Mouse (Mus musculus): ENCODE measurements at regions not wholly inside any gene's neighbourhood (a gene's known extent, or its start where the extent isn't known, plus 50 kb on each side); places are given as distances from the start of the nearest gene placed in this dataset.

DNA sequence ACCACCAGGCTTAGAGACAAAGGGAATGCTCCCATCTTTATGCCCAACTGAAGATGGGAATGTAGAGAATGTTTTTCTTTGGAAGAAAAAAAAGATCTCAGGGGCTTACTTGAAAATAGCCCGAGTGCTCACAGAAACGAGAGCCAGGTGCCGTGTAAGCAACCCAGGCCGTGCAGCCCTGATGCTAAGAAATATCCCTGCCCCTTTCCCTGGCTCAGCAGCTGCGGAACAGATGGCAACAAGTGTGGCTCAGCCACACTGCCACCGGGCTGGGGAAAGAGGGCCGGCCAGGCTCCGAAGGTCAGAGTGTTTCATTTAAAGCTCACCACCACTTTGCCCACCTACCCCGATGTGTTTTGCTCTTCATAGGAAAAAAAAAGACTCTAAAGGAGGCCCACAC is 205.7 kb upstream of the Kbtbd8 start:
- in situ Hi-C loops (cut with MboI) = no loop called here

DNA sequence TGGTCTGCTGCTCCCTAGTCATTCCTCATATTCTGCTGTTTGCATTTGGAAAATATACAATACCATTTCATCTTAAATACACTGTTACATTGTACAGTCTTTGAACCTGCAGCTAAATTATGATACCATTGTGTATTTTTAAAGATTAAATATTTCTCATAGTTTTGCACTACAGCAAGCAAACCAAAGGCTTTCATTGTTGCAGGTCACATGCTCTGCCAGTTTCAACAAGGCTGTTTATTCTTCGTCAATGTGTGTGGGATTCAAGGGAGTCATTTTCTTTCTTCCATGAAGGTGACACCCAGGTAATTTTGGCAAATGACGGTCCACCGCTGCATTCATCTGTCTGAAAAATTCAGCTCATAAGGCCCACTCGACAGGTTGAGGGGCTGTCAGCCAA is 200.9 kb upstream of the Lrig1 start:
- in situ Hi-C loops (cut with MboI) = no loop called here

DNA sequence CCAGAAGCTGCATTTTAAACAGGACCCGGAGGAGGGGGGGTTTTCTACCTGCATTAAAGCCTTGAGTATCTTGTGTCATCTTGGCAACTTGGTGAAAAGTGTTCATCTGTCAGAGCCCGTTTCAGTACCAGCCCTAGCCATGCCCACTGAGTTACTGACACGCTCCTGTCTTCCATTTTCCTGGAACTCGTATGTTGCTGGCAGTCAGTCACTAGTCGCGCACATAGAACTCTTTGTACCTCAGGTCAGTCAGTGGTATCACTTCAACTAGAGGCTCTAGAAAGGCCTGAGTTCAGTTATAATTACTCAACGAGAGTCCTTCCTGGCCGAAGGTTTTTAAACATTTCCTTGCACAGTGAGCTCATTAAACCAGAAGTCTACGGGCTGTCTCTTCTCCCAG is 198.9 kb upstream of the Lrig1 start:
- in situ Hi-C loops (cut with MboI) = no loop called here

DNA sequence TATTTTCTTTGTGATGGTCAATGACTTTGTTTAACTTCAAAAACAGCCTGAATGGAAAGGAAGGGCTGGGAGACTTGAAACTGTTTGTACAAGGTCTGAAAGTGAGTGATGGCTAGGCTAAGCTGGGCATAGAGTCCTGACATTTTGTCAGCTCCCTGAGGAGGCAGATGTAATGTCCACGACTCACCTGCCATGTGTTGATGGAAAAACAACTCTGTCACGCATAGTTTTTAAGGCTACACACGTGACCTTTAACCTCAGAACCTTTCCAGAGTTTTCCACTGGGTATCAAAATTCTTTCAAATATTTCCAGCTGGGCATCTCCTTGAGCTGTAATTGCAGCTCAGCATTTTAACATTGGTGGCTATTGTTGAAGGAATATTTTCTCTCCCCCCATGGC is 190.2 kb upstream of the Lrig1 start:
- in situ Hi-C loops (cut with MboI) = no loop called here

DNA sequence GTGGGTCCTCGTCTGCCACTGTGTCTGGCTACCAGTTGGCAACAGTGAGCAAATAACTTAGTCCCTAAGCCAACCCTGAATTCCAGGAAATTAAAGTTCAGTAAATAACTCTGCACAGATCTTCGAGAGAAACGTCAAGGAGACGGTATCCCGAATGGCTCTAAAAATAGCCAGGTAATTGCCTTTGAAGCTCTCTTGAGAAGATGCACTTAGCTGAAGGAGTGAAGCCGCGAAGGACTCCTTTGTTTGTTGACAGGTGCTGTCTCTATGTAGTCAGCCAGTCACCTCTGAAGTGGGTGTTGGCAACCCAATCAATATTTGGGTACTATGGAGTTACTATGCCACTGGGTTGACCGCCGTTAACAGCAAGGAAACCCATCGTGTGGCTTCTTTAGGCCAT is 189.3 kb upstream of the Lrig1 start:
- in situ Hi-C loops (cut with MboI) = no loop called here

DNA sequence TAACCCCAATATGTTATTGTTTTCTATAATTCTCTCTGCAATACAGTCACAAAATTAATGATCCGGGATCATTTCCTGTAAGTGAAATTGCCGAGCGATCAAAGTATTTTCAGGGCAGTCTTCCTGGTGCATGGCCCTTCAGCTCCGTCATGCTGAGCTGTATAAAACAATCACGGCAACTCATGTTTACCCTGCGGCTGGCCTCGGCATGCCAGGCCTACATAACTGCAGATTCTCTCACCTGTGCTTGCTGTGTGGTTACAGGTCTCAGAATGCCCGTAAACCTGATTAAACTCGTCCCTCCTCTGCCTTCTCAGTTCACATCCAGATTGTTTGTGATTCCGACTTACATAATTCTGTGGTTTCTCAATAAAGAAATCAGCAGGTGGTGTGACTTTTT is 181.2 kb upstream of the Lrig1 start:
- in situ Hi-C loops (cut with MboI) = no loop called here

DNA sequence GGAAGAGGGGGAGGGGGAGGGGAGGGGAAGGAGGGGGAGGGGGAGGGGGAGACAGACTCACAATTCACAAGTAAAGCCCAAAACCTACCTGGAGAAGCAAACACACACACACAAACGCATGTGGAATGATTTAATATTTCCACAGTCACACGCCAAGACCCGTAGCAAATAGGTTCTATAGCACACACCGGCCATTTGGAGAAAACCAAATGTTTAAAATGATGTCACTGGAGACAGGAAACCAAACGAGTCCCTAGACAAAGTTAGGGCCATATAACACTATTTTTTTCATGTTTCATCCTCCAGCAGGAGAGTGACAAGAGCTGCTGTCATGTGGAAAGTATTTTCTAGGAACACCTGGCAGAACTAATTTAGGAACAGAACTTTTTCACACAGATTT is 175.9 kb upstream of the Lrig1 start:
- in situ Hi-C loops (cut with MboI) = no loop called here

DNA sequence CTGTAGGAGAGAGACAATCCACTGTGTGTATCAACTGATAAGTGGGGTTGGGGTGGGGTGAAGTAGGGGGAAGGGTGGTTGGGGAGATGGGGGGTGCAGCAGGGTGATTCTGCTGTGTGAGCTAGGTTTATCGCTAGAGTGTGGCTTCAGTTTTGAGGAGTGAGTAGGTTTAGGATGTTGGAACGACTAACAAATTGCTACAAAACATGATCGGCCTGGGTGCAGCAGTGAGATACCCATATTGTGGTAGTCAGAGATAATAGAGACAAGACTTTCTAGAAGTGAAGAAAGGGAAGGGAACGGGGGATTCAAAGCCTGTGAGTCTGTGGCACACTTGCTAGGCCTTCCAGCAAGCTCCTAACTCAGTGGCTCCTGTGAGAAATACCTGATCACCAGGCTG is 175.1 kb upstream of the Lrig1 start:
- in situ Hi-C loops (cut with MboI) = no loop called here

DNA sequence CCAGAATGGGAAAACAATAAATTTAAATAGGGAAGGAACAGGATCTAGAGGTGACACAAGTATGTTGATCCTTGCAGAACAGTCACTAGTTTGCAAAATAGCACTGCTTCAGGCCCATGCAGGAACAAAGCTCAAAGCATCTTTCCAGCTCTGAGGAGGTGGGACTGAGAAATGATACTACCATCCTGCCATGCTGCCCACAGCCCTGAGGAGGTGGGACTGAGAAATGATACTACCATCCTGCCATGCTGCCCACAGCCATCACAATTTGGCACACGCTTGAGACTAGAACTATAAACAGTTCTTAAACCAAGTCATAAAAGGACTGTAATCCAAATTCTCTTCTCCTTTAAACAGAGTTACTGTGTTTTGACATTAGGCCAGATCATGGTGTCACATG is 174.5 kb upstream of the Lrig1 start:
- in situ Hi-C loops (cut with MboI) = no loop called here

DNA sequence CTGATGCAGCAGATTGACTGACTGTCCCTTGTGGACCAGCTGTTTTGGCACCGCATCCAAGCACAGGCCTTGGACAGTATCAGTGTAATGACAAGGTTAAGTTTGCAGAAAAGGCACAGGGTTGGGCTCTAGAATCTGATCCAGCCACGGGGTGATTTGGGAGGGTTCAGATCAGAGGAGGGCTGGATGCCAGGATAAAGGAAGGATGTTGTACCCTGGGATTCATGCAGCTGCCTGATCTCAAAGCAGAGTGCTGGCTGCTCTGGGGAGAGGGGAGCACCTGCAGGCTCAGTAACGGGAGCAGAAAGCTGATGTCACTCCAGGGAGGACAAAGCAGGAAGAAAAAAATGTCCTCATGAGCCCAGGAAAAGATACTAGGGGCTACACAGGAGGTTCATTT is 168.0 kb upstream of the Lrig1 start:
- in situ Hi-C loops (cut with MboI) = no loop called here

DNA sequence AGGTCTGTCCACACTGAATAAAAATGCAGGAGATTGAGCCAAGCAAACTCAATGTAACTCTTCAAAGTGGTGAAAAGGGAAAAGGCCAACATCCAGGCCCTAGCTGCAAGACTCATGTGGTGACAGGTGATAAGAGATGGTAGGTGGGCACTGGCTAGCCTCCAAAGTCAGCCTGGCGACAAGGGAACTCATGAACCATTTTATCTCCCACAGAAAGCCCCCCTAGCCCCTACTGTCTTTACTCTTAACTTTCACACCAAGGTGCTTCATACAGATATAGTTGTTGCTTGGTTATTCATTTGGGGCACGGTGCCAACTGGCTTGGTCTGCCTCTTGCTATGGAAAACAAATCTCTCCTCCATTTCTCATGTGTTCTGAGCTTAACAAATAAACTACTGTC is 165.5 kb upstream of the Lrig1 start:
- in situ Hi-C loops (cut with MboI) = no loop called here

DNA sequence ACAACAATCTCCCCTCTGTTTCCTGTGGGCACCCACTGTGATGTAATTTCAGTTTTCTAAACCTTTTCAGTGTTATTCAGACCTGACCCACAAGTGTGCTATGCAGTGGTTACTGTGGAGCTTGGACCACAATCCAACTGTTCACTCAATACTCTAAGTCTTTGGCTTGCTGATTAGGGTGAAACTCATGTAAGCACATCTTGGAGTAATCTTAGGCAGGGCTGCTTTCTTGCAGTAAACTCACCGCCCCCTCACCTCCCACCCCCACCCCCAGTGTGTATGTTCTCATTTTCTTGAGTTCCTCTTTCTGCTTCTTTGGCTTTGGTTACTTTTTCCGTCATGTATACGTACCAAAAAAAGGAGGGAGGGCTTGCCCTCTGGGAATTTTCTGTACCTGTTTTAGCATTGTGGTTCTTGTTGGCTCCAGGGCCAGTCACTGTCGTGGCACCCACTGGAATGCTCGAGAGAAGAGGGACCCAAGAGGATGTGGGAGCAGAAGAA is 158.2 kb upstream of the Lrig1 start:
- in situ Hi-C loops (cut with MboI) = no loop called here

DNA sequence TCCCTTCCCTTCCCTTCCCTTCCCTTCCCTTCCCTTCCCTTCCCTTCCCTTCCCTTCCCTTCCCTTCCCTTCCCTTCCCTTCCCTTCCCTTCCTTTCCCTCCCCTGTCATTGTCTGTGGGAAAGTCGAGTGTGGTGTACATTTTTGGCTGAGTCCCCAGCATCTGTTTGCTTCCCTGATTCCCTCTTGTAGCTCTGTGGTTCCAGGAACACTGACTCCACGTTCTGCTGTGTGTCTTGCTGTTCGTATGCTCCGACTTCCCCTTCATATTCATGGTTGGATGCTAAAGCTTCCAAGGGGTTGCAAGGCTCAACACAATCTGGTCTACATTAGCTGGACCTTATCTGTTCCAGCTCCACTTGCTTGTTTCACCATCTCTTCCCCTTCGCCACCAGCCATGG is 150.2 kb upstream of the Lrig1 start:
- in situ Hi-C loops (cut with MboI) = no loop called here

DNA sequence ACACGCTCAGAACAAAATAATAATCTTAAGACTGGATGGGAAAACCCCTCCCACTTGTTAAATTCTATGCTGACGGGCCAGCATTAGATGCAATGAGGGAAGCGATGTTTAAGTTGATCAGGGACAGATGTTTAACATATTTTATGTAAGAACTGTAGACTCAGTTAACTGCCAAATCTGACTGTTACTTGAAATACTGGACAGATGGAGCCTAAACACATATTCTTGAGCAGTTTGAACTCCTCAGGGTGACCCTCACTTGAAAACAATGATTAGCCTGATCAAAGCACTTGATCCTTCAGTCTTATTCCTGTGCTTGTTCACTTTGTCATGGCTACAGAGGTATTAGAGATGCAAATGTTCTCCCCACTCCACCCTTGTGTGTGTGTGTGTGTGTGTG is 149.6 kb upstream of the Lrig1 start:
- in situ Hi-C loops (cut with MboI) = no loop called here

DNA sequence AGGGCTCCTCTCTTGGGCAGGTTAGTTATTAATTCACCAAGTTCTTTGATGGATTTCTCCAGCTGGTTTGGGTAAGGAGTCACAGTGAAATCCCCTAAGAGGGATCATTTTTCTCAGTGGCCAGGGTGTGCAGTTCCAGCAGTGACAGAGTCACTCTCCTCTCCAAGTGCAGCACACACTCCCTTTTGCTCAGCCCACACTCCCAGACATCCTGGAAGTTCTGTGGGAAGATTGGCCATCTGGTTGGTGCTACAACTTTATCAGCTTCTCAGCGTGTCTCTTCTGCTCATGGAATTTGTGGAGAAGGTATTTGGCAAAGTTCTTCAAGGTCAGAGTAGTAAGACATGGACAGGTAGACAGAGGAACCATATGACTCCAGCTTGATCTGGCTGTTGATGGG is 148.5 kb upstream of the Lrig1 start:
- in situ Hi-C loops (cut with MboI) = no loop called here

DNA sequence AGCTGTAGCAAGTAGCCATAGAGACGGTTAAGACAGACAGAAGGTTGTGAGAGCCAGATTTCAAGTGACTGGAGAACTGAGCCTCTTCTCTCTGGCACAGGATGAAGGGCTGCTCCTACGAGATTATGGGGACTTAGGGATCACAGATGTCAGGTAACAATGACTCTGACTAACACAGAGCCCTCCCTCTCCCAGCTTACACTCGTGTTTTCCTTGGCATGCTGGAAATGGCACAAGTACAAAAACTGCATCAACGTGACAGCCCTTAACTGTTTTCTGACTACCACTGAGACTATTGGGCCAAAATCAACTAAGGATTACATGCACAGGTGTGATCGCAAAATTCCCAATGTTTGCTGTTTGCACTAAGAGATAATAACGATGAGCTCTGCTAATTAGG is 145.9 kb upstream of the Lrig1 start:
- in situ Hi-C loops (cut with MboI) = no loop called here

DNA sequence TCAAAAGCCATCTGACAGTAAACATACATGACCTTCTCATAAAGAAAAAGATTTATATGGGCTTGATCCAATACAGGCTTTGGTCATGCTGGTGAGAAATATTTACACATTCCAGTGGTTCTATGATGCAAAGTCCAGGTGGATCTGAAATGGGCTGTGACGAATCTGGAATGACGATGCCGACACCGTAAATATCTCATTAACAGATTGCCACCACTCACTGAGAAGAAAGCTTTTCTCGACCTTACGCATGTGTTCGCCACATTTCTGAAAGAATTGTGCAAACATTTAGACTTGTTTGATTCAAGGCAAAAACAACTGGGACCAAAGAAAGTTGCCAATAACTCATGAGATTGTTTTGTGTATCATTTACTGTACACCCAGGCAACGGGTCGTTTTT is 142.9 kb upstream of the Lrig1 start:
- in situ Hi-C loops (cut with MboI) = no loop called here

DNA sequence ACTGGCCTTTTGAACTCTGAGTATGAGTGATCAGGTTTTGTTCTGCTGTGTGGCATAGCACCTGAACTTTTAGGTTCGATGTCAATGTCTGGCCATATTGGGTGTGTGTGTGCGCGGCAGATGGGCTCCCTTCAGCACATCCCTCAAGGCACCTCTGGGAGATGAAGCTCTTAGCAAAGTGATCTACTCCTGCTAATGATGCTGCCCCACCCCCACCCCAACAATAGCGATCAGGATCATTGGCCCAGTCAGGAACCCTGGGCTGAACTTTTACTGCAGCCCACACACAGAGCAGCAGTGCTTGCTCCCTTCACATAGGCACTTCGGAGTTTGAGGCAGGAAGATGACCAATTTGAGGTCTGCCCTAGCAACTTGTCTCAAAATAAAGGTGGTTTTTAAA is 141.9 kb upstream of the Lrig1 start:
- in situ Hi-C loops (cut with MboI) = no loop called here

DNA sequence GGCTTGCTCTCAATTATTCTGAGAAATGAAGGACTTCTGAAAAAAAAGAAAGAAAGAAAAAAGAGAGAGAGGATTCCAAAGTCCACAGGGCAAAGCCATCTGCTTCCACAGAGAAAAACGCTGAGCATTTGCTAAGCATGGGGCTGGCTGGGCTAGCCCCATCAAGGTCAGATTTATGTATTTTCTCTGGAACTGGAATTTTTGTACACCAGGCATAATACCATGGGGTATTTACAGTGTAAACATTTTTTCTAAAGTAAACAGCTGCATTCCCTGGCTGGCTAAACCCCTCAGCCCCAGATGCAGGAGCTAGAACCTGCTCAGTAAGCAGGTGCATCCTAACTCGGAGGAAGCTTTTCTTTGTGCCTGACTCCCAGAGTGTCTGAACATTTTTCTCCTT is 135.8 kb upstream of the Lrig1 start:
- in situ Hi-C loops (cut with MboI) = no loop called here

DNA sequence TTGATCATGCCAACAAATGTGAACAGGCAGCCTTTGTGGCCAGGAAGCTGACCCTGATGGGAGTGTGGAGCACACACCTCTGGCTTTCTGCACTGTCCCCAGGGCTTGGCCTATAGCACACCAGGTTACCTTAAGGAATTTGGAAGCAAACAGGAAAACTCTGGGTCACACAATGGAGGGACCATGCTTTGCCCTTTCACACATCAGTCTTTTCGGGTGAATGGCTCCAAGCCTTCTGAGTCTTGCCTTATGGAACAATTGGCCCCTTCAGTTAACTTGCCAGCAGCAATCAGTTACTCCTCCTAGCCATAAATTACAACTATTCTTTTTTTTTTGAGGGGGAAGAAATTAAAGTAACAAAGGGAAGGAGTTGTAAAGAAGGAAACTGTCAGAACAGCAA is 134.6 kb upstream of the Lrig1 start:
- in situ Hi-C loops (cut with MboI) = no loop called here

DNA sequence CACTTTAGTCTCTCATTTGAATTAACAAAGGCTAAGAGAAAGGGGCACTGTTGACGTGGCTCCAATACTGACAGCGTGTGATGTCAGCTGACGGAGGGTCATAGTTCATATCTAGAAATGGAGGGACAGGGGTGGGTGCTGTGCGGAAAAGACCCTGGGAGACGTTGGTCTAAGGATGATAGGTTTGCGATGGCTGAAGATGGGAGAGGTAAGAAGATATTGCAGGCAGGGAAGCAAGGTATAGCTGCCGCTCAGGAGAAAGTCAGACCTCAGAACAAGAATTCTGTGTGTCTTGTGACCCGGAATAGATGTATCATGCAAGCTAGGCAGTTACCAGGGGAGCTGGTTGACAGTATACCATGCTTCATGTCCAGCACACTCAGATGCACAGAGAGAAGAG is 130.8 kb upstream of the Lrig1 start:
- in situ Hi-C loops (cut with MboI) = no loop called here

DNA sequence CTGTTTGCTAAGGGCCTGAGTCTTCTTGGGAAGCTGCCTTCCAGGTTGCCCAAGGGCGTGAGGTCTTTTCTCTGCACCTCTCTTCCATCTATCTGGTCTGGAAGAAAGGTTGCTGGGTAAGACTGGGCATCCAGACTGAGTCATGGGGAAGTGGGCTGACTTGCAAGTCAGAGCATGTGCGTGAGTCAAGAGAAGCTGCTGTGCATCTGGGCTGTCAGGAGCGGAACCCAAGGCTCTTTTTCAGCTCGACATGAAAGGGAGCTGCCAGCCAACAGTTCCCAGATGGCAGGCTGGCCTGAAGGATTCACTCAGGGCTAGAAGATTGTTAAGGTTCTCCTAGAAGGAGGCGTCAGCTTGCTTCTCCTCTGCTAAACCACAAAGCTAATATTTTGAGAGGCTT is 129.3 kb upstream of the Lrig1 start:
- in situ Hi-C loops (cut with MboI) = no loop called here

DNA sequence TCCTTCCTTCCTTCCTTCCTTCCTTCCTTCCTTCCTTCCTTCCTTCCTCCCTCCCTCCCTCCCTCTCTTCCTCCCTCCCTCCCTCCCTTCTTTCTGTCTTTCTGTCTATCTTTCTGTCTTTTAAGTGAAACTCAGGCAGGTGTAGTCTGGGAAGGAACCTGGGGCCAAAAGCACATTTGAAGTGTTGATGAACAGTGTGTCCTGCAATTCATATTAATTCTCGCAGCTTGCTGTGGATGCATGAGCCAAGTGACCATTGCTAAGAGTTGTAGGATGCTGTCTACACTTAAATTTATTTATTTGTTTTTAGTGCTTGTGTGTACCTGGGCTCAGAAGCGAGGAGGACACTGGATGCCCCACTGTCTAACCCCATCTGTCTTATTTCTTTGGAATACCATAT is 126.7 kb upstream of the Lrig1 start:
- in situ Hi-C loops (cut with MboI) = no loop called here

DNA sequence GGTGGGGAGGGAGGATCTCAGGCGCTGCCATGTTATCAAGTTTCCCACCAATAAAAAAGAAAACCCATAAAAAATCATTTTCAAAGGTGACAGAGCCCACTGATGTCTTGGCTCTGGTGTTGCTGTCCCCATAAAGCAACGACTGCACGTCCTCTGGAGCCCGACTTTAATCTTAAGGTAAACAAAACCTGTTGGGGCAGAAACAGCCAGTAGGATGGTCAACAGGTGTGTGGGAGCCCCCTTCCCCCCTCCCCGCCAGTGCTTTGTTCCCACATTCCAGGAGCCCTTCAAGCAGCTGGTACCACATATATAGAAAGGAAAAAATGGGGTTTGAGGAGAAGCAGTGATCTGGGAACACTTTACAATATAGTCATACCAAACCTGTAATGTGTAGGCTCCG is 118.3 kb upstream of the Lrig1 start:
- in situ Hi-C loops (cut with MboI) = no loop called here

DNA sequence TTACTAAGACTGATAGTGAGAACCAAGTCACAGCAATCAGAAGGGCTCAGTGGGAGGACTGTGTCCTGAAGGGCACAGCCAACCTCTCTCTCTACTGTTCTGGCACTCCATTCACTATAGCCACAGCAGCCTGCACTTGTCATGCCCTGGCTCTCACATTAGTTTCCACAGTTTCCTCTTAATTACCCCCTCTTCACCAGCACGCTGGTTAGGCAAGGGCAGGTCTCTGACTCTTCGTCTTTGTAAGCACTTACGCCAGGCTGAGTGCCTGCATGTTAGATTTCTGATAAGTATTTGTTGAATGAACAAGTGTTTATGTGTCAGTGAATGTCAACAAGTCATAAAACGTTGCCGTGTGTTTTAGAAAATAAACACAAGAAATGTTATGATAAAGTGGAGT is 116.2 kb upstream of the Lrig1 start:
- in situ Hi-C loops (cut with MboI) = no loop called here

All from mature B cell (primary cell).